Mouse (Mus musculus) liver, embryonic 16.5 days (tissue): Measurements from ENCODE around the gene Mfap4. TPM values are rescaled to one million over a fixed set of nuclear protein-coding genes. Genes with fewer than 3 reads are reported as not detected.
A peak's percentile ranks its signal among the peaks of the same experiment; 100 is the strongest.

Source experiments
- ATAC-seq: fragments of 200-750 bp; cut with Nextera tagmentation; 2 replicates; pipeline ENCODE4 v1.8.0; 2017; ENCODE audit warnings: low read depth, mild to moderate bottlenecking, moderate number of reproducible peaks, moderate library complexity
- H3K27ac ChIP-seq: fragments of 300-500 bp; sonication (generic); 2 replicates; pipeline ENCODE4 v1.5.1; 2014; ENCODE audit warnings: mild to moderate bottlenecking, low read length
- H3K27me3 ChIP-seq: fragments of 300-500 bp; sonication (generic); 2 replicates; pipeline ENCODE4 v1.6.1; 2014; ENCODE audit warnings: low read depth, low read length, mixed read lengths; ENCODE audit not compliant: control insufficient read depth, insufficient read depth
- H3K36me3 ChIP-seq: fragments of 300-500 bp; sonication (generic); 2 replicates; pipeline ENCODE4 v1.6.1; 2014; ENCODE audit warnings: mild to moderate bottlenecking; ENCODE audit not compliant: control insufficient read depth, insufficient read depth
- H3K4me1 ChIP-seq: fragments of 300-500 bp; sonication (generic); 2 replicates; pipeline ENCODE4 v1.6.1; 2014; ENCODE audit warnings: low read depth, low read length, mixed read lengths; ENCODE audit not compliant: control insufficient read depth
- H3K4me2 ChIP-seq: fragments of 300-500 bp; sonication (generic); 2 replicates; pipeline ENCODE4 v1.6.1; 2014; ENCODE audit warnings: low read depth, low read length, mixed read lengths
- H3K4me3 ChIP-seq: fragments of 300-500 bp; sonication (generic); 2 replicates; pipeline ENCODE4 v1.5.1; 2014; ENCODE audit warnings: low read depth, mild to moderate bottlenecking, low read length
- H3K9ac ChIP-seq: fragments of 300-500 bp; sonication (generic); 2 replicates; pipeline ENCODE4 v1.6.1; 2014; ENCODE audit warnings: low read depth, low read length
- H3K9me3 ChIP-seq: fragments of 300-500 bp; sonication (generic); replicated peaks from 2 replicates; pipeline ENCODE4 v1.6.1; 2016; ENCODE audit warnings: low read length; ENCODE audit not compliant: control insufficient read depth
- WGBS: fragments of 180-500 bp; shearing (Covaris S2); extraction: QIAGEN DNeasy Blood & Tissue Kit; methylation state at CpG from one replicate; pipeline ENCODE4 v1.1.7; 2014; ENCODE audit not compliant: insufficient replicate concordance; 5-methylcytosine and 5-hydroxymethylcytosine counted together
- polyA plus RNA-seq: library from polyadenylated mRNA; unstranded; fragments of >200 nt; fragmentation: Nextera tagmentation; extraction: Ambion mirVana; gene quantifications from 2 replicates; pipeline ENCODE4 v1.2.1, GENCODE M21; 2015

The Mfap4 gene
- polyA plus RNA-seq, 1 experiment from 2014 or later: 9.9 TPM

DNA sequence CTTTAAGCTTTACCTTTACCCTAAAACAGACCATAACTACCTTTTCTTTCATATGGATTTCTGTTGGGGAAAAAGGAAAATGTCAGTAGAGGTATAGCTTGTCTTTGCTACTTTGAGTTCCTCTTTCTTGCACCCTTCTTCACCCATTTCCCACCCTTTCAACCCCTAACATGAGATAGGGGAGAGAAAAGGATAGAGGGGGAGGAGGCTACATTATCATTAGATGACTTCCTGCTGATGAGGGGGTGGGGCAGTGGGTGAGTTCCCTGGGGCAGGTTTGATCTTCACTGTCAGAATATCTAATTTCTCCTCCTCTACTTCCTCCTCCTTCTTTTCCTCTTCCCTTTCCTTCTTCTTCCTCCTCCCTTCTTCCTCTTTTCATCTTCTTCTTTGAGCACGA lies 12.3 kb downstream of the Mfap4 start:
- 8% methylated on average over 1 of the region's 1 CpGs for WGBS
- Histone ChIP-seq H3K9ac (no peak overlapping the region), H3K4me1 (peaks cover 12% of the 10 kb centered on the region), H3K27me3 (no peaks in the 10 kb centered on the region), H3K27ac (no peak overlapping the region), H3K36me3 (no peaks in the 10 kb centered on the region), H3K4me3 (no peak overlapping the region), H3K4me2 (no peak overlapping the region), H3K9me3 (no peaks in the 10 kb centered on the region)
- ATAC-seq: no peak

DNA sequence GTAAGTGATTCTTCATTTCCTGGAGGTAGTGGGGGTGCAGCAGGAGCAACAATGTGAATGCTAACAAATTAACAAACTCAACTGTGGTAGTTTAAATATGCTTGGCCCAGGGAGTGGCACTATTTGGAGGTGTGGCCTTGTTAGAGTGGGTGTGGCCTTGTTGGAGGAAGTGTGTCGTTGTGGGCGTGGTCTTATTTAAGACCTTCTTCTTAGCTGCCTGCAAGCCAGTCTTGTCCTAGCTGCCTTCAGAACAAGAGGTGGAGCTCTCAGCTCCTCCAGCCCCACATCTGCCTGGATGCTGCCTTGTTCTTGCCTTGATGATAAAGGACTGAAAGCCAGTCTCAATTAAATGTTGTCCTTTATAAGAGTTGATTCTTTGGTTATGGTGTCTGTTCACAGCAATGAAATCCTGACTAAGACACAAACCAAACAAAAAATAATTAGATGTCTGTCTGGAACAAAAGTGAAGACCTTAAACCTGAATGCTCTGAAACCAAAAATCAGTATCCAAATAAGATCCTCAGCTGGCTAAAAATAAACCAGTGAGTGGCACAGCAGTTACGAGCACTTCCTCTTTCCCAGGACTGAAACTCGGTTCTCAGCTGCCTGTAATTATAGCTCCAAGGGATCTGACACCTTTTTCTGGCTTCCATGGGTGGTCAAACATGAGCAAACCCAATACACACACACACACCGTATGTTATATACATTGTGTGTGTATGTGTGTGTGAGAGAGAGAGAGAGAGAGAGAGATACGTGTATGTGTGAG lies 13.7 kb downstream of the Mfap4 start:
- ATAC-seq: no peak
- H3K9me3 ChIP-seq: no peaks in the 10 kb centered on the region

DNA sequence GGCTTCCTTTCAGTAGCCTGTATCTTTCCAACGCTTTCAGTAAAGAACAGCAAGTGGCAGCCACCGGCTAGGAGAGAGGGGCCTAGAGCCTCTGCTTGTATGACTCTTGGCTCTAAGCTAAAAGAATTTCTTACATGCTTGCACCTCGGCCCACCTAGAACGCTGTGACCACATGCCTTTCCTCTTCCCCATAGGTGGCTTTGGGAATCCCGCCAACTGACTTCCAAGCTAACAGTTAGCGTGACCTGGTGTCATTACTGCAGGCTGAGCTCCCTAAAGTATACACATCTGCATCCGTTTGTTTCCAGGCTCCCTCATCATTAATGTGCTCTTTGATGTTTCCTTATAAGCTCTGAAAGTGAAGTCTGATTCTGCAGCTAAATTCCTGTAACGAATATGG lies 18.7 kb downstream of the Mfap4 start:
- H3K9ac ChIP-seq: no peak overlapping the region
- no peak for ATAC-seq
- H3K4me2 ChIP-seq: no peak overlapping the region
- H3K9me3 ChIP-seq: no peaks in the 10 kb centered on the region
- H3K27ac ChIP-seq: no peak overlapping the region
- no peaks in the 10 kb centered on the region for H3K27me3 ChIP-seq
- no peak overlapping the region for H3K4me3 ChIP-seq
- H3K36me3 ChIP-seq: no peaks in the 10 kb centered on the region
- 67% methylated on average over 8 of the region's 8 CpGs for WGBS
- peaks cover 6% of the 10 kb centered on the region for H3K4me1 ChIP-seq

More for the DNA sequence above, 13.7 kb downstream of the Mfap4 start:
- Histone ChIP-seq H3K27me3 (no peaks in the 10 kb centered on the region), H3K36me3 (no peaks in the 10 kb centered on the region), H3K4me2 (no peak overlapping the region), H3K4me3 (no peak overlapping the region), H3K4me1 (peaks cover 3% of the 10 kb centered on the region; the same call in 1 of the 2 replicates), H3K9ac (no peak overlapping the region), H3K27ac (no peak overlapping the region)
- 28% methylated on average over 6 of the region's 6 CpGs for WGBS

DNA sequence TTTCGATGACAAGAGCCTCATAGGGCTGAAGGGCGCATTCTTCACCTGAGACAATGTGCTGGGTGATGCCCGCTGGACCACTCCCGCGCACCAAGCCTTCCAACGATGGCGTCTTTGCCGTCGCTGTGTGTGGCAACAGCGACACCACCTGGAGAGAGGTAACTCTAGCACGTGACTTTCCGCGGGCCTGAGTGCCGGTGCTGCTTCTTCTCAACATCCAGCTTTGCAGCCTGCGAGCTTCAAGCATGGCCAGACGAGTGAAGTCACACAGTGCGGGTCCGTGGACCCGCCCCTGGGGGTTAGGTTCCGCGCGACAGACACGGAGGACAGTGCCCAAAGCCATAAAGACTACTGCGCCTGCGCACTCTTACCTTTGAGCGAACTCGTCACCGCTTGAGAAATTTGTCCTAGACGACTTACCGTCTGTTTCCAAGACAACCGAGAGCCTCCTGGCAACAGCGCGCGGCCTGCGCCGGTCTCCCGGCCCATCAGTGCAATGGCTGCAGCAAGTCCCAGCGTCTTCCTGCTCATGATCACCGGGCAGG lies 19.6 kb downstream of the Mfap4 start, which contains the start of gene B9d1:
TSS of gene B9d1 (plus strand) at position 432 of the 545 bp plus-strand sequence.
- Histone ChIP-seq H3K27me3 (no peaks in the 10 kb centered on the region), H3K4me2 (peak within 1 kb of the TSS; percentile 68), H3K9ac (peak within 1 kb of the TSS; percentile 66), H3K4me1 (peaks cover 6% of the 10 kb centered on the region), H3K4me3 (peak within 1 kb of the TSS; percentile 68), H3K36me3 (no peaks in the 10 kb centered on the region), H3K27ac (no peak within 1 kb of the TSS), H3K9me3 (no peaks in the 10 kb centered on the region)
- WGBS: under 1% methylated on average over 39 of the region's 39 CpGs
- ATAC-seq: peak; percentile 88

DNA sequence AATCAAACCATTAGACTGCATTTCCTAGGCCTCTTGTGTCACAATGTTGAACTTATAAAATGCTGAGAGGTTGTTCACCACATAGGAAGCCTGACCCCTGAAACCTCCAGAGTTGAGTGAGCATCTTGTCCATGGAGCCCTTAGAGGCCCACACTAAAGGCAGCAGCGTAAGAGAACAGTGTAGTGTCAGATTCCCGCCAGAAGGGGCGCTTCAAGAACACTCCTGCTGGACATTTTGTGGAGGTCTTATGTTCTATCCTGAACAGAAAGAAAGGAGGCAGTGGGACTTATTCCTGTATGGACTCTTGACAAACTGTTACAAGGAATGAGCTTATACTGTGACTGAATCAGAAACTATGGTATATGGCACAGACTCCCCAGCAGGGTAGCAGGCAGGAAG lies 29.7 kb downstream of the Mfap4 start:
- H3K27me3 ChIP-seq: no peaks in the 10 kb centered on the region
- no peak for ATAC-seq
- no peaks in the 10 kb centered on the region for H3K36me3 ChIP-seq
- H3K4me3 ChIP-seq: no peak overlapping the region
- H3K9me3 ChIP-seq: no peaks in the 10 kb centered on the region
- no peak overlapping the region for H3K4me2 ChIP-seq
- no peak overlapping the region for H3K27ac ChIP-seq
- WGBS: 34% methylated on average over 3 of the region's 3 CpGs
- H3K9ac ChIP-seq: no peak overlapping the region
- H3K4me1 ChIP-seq: no peaks in the 10 kb centered on the region

DNA sequence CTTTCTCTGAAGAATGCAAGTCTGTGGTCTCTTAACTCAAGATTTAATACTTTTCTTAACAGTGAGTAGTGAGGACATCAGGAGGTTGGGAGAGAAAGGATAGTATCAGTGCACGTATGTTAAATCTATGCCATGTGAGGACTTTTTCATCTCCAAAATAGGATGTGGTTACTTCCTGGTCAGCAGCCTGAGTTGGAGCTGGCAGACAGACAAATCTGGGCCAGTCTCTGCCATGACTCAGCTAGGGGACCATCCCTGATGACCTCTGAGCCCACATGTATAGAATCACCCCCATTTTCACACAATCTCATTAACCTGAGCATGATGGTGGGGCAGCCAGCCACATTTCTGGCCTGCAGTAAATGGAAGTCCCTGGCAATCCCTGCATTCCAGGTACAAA lies 32.7 kb downstream of the Mfap4 start:
- Histone ChIP-seq H3K27ac (no peak overlapping the region), H3K4me3 (no peak overlapping the region), H3K27me3 (no peaks in the 10 kb centered on the region), H3K36me3 (no peaks in the 10 kb centered on the region), H3K4me2 (no peak overlapping the region), H3K9ac (no peak overlapping the region), H3K9me3 (no peaks in the 10 kb centered on the region), H3K4me1 (no peaks in the 10 kb centered on the region)
- ATAC-seq: no peak
- 44% methylated on average over 1 of the region's 1 CpGs for WGBS

DNA sequence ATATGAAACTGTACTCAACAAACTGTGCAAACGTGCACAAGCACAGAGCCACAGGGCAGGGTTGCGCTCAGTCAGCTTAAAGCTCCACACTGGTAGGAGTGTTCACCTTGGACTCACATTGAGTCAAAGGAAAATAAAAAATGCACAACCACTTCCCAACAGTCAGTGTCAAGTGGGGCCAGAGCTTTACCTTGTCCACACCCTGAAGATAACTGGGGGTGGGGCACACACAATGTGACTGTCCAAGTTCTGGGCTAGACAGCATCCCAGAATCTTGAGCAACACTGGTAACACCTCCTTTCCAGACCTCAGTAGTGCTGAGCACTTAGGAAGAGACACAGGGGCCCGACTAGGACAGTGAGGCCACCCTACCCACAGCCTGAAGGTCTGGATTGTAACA lies 33.6 kb downstream of the Mfap4 start:
- Histone ChIP-seq H3K36me3 (no peaks in the 10 kb centered on the region), H3K27me3 (no peaks in the 10 kb centered on the region), H3K4me1 (no peaks in the 10 kb centered on the region), H3K9me3 (no peaks in the 10 kb centered on the region), H3K4me3 (no peak overlapping the region), H3K9ac (no peak overlapping the region), H3K4me2 (no peak overlapping the region), H3K27ac (no peak overlapping the region)
- ATAC-seq: no peak
- WGBS: 63% methylated on average over 3 of the region's 3 CpGs

DNA sequence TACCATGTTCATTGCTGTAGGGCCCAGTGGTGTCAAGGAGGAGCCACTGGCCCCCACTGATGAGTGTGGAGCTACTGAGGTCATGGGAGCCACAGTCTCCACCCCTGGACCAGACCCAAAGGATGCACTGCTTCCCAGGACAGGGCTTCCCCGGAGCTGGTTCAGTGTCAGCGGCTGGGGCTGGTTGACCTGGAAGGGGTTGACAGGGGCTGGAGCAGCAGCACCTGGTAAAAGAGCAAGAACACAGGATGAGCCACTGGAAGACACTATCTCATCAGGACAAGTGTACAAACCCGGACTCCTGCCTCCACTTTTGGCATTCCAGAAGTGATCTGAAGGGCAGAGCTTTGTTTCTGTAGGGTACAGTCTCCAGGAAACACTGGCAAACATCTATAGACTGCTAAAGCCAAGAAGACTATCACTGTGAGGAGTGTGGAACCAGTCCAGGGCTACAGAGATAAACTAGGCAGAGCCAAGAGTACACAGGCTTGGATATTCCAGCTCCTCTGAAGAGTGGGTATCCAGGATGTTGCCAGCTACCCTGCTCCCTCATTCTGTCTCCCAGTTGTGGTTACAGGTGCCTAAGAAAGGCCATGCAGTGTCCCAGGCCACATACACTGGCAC lies 34.4 kb downstream of the Mfap4 start:
- H3K9me3 ChIP-seq: no peaks in the 10 kb centered on the region
- no peak overlapping the region for H3K4me2 ChIP-seq
- H3K27ac ChIP-seq: no peak overlapping the region
- H3K4me3 ChIP-seq: no peak overlapping the region
- no peaks in the 10 kb centered on the region for H3K4me1 ChIP-seq
- H3K36me3 ChIP-seq: no peaks in the 10 kb centered on the region
- no peaks in the 10 kb centered on the region for H3K27me3 ChIP-seq
- 63% methylated on average over 3 of the region's 3 CpGs for WGBS
- no peak for ATAC-seq
- H3K9ac ChIP-seq: no peak overlapping the region

DNA sequence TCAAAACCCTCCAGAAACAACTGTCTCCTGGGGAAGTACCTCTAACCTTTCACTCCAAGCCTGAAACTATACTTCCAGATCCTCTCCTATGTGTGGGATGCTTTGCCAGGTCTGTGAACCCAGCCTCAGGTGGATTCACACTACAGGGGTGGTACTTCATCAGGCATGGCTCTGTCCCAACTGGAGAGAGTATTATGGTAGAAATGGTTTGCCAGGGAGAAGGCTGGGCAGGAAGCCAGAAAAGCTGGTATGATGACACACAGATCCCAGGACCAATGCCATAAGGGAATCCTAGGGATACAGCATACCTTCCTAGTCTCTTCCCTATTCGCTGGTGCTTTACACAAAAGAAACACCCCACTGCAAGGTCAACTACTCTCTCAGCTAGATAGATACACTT lies 41.6 kb downstream of the Mfap4 start:
- Histone ChIP-seq H3K4me2 (no peak overlapping the region), H3K4me1 (no peaks in the 10 kb centered on the region), H3K4me3 (no peak overlapping the region), H3K27ac (no peak overlapping the region), H3K27me3 (no peaks in the 10 kb centered on the region), H3K9me3 (no peaks in the 10 kb centered on the region), H3K9ac (no peak overlapping the region), H3K36me3 (no peaks in the 10 kb centered on the region)
- no peak for ATAC-seq
- 56% methylated on average over 1 of the region's 1 CpGs for WGBS
